Mouse (Mus musculus): ENCODE measurements at regions not wholly inside any gene's neighbourhood (a gene's known extent, or its start where the extent isn't known, plus 50 kb on each side); places are given as distances from the start of the nearest gene placed in this dataset.

DNA sequence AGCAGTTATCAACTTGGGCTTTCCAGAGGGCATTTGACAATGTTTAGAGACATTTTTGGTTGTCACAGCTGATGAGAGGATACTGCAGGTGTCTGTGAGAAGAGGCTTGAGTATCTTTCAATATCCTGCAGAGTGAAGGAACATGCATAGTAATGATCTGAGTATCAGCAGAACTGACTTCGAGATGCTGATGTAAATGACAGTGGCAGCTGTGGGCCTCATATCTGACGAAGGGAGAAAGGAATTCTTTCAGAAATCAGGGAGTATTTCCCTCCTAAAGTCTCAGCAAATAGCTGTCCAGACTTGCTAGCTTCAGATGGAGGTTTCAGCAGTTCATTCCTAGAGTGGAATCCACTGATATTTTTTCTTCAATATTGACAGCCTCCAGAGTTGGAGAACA, 83.9 kb upstream of the Gmds start:
- no peak overlapping the region for H3K4me3 ChIP-seq (ENCODE audit: low read depth, low read length)
- DNase-seq (ENCODE audit: low spot score) (no peak), ATAC-seq (ENCODE audit: low read depth) (no peak)
- H3K9me3 ChIP-seq (ENCODE audit: control insufficient read depth, low read length), result no peaks in the 10 kb centered on the region
- no peak overlapping the region for H3K9ac ChIP-seq (ENCODE audit: low read depth, low read length)
- H3K27me3 ChIP-seq (replicated peaks; ENCODE audit: control insufficient read depth, insufficient read depth, low read length), result no peaks in the 10 kb centered on the region
- no peak overlapping the region for H3K4me2 ChIP-seq (ENCODE audit: low read depth, low read length)
- H3K4me1 ChIP-seq (ENCODE audit: control insufficient read depth, insufficient read depth, low read length), result no peaks in the 10 kb centered on the region
- H3K36me3 ChIP-seq (ENCODE audit: control insufficient read depth, insufficient read depth, low read length), result no peaks in the 10 kb centered on the region
- H3K27ac ChIP-seq (replicated peaks; ENCODE audit: low read depth, low read length), result no peak overlapping the region
- 54% methylated on average over 2 of the region's 2 CpGs for WGBS

DNA sequence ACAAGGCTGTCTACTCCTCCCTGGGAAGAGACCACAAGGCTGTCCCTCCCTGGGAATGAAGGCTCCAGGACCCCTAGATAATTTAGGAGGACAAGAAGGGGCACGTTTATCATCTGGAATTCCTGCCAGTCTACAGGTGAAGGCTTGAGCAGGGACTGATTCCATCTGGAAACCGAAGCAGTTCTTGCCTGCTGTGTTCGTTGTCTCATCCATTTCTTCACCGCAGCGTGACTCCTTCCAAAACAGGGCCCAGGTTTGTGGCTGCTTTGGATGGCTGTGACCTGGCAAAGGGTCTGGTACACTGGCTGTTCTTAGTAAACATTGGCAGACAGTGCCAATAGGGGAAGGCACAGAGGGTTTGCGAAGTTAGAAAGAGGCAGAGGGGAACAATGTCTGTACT, 80.8 kb upstream of the Gmds start:
- ATAC-seq (ENCODE audit: low read depth) (no peak), DNase-seq (ENCODE audit: low spot score) (no peak)
- Histone ChIP-seq H3K9me3 (ENCODE audit: control insufficient read depth, low read length) (no peaks in the 10 kb centered on the region), H3K36me3 (ENCODE audit: control insufficient read depth, insufficient read depth, low read length) (no peaks in the 10 kb centered on the region), H3K9ac (ENCODE audit: low read depth, low read length) (no peak overlapping the region), H3K4me1 (ENCODE audit: control insufficient read depth, insufficient read depth, low read length) (no peaks in the 10 kb centered on the region), H3K4me2 (ENCODE audit: low read depth, low read length) (no peak overlapping the region), H3K27ac (replicated peaks; ENCODE audit: low read depth, low read length) (no peak overlapping the region), H3K27me3 (replicated peaks; ENCODE audit: control insufficient read depth, insufficient read depth, low read length) (no peaks in the 10 kb centered on the region), H3K4me3 (ENCODE audit: low read depth, low read length) (no peak overlapping the region)
- 75% methylated on average over 6 of the region's 6 CpGs for WGBS

DNA sequence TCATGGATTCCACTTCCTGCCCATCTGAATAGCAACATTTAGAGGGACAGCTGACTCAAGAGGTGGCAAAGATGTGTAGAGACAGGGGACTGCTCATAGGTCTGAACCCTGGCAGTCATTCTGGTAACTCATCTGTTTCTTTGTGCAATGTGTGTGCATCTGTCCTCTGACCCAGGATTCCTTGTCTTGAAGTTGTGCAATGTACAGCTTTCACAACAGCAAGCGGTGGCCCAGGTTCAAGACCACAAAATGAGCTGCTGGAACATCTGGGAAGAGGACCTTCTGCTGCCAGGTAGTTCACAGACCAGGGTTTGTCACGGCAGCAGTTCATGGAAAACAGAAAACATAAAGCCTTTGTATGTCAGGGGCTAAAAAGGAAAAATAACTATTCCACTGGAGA, 80.1 kb upstream of the Gmds start:
- no peaks in the 10 kb centered on the region for H3K4me1 ChIP-seq (ENCODE audit: control insufficient read depth, insufficient read depth, low read length)
- no peak for ATAC-seq (ENCODE audit: low read depth)
- H3K9ac ChIP-seq (ENCODE audit: low read depth, low read length), result no peak overlapping the region
- no peak overlapping the region for H3K27ac ChIP-seq (replicated peaks; ENCODE audit: low read depth, low read length)
- H3K4me3 ChIP-seq (ENCODE audit: low read depth, low read length), result no peak overlapping the region
- DNase-seq (ENCODE audit: low spot score), result no peak
- H3K27me3 ChIP-seq (replicated peaks; ENCODE audit: control insufficient read depth, insufficient read depth, low read length), result no peaks in the 10 kb centered on the region
- 78% methylated on average over 2 of the region's 2 CpGs for WGBS
- no peak overlapping the region for H3K4me2 ChIP-seq (ENCODE audit: low read depth, low read length)
- H3K9me3 ChIP-seq (ENCODE audit: control insufficient read depth, low read length), result no peaks in the 10 kb centered on the region
- H3K36me3 ChIP-seq (ENCODE audit: control insufficient read depth, insufficient read depth, low read length), result no peaks in the 10 kb centered on the region

DNA sequence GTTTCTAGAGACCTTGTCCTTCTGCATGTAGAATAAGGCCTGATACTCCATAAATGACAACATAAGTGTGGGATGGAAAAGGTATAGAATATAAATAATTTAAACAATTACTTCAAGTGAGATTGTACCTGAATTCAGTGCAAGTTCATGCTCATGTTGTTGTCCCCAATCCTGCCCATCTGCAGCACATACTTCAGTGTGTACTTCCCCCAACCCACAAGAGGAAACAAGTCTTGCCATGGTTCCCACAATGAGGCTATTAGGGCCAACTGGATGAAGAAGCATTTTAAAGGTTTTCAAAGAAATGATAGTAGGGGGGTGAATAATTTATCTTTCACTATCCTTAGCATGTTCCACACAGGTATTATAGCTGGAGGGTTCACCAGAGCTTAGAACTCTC, 79.4 kb upstream of the Gmds start:
- Histone ChIP-seq H3K4me1 (ENCODE audit: control insufficient read depth, insufficient read depth, low read length) (no peaks in the 10 kb centered on the region), H3K9me3 (ENCODE audit: control insufficient read depth, low read length) (no peaks in the 10 kb centered on the region), H3K4me2 (ENCODE audit: low read depth, low read length) (no peak overlapping the region), H3K36me3 (ENCODE audit: control insufficient read depth, insufficient read depth, low read length) (no peaks in the 10 kb centered on the region), H3K27me3 (replicated peaks; ENCODE audit: control insufficient read depth, insufficient read depth, low read length) (no peaks in the 10 kb centered on the region), H3K27ac (replicated peaks; ENCODE audit: low read depth, low read length) (no peak overlapping the region), H3K9ac (ENCODE audit: low read depth, low read length) (no peak overlapping the region), H3K4me3 (ENCODE audit: low read depth, low read length) (no peak overlapping the region)
- no peak for DNase-seq (ENCODE audit: low spot score)
- no peak for ATAC-seq (ENCODE audit: low read depth)

DNA sequence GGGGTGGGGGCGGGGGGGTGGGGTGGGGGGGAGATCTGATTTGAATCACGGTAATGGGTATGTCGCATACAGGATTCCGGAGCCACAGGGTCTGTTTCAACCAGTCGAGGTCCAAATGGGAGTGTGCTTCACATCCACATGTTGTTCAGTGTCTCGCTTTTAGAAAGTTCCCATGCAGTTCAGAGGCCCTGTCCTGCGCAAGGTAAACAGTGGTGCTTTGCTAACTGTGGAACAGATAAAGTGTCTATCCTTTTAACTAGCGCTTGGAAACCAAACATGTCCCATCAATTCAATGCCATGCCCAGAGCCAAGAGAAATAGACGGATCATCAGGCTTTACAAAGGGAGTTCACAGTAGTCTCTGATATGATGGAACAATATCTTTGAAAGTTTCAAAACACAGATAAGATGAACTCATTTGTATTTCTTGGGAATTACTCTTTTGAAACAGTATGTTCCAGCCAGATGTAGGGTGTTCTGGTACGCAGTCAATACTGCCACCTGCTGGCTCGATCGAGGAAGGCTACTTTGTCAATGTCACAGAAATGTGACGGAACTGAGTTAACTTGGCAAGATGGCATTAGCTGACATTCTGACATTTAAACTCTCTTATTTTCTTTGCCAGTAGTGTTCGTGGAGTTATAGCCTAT, 72.9 kb upstream of the Gmds start:
- DNase-seq (ENCODE audit: low spot score) (peak; percentile 71), ATAC-seq (ENCODE audit: low read depth) (peak; percentile 67; the same call in 1 of the 2 replicates)
- WGBS, result 49% methylated on average over 14 of the region's 14 CpGs

DNA sequence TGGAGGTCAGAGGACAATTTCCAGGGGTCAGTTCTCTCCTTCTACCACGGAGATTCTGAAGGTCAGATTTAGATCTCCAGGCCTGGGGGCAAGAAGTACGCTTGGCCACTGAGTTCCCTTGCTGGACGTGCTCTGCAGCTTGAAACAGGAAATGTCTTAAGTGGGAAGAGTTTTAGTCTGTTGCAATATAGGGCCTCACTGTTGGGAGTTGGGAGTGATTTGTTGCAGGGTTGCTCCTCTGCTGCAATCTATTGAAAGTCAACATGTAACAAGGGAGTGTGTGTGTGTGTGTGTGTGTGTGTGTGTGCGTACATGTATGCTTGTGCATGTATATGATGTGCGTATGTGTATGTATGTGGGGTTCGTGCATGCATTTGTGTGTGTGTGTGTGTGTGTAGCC, 71.5 kb upstream of the Gmds start:
- no peaks in the 10 kb centered on the region for H3K27me3 ChIP-seq (replicated peaks; ENCODE audit: control insufficient read depth, insufficient read depth, low read length)
- no peak overlapping the region for H3K9ac ChIP-seq (ENCODE audit: low read depth, low read length)
- no peaks in the 10 kb centered on the region for H3K9me3 ChIP-seq (ENCODE audit: control insufficient read depth, low read length)
- WGBS, result 64% methylated on average over 6 of the region's 6 CpGs
- no peak overlapping the region for H3K4me3 ChIP-seq (ENCODE audit: low read depth, low read length)
- H3K36me3 ChIP-seq (ENCODE audit: control insufficient read depth, insufficient read depth, low read length), result no peaks in the 10 kb centered on the region
- H3K27ac ChIP-seq (replicated peaks; ENCODE audit: low read depth, low read length), result no peak overlapping the region
- ATAC-seq (ENCODE audit: low read depth) (no peak), DNase-seq (ENCODE audit: low spot score) (no peak)
- H3K4me1 ChIP-seq (ENCODE audit: control insufficient read depth, insufficient read depth, low read length), result no peaks in the 10 kb centered on the region
- H3K4me2 ChIP-seq (ENCODE audit: low read depth, low read length), result no peak overlapping the region

More for the DNA sequence above, 72.9 kb upstream of the Gmds start:
- Histone ChIP-seq H3K27ac (replicated peaks; ENCODE audit: low read depth, low read length) (no peak overlapping the region), H3K4me3 (ENCODE audit: low read depth, low read length) (no peak overlapping the region), H3K27me3 (replicated peaks; ENCODE audit: control insufficient read depth, insufficient read depth, low read length) (no peaks in the 10 kb centered on the region), H3K4me2 (ENCODE audit: low read depth, low read length) (no peak overlapping the region), H3K4me1 (ENCODE audit: control insufficient read depth, insufficient read depth, low read length) (no peaks in the 10 kb centered on the region), H3K36me3 (ENCODE audit: control insufficient read depth, insufficient read depth, low read length) (no peaks in the 10 kb centered on the region), H3K9ac (ENCODE audit: low read depth, low read length) (no peak overlapping the region), H3K9me3 (ENCODE audit: control insufficient read depth, low read length) (no peaks in the 10 kb centered on the region)

DNA sequence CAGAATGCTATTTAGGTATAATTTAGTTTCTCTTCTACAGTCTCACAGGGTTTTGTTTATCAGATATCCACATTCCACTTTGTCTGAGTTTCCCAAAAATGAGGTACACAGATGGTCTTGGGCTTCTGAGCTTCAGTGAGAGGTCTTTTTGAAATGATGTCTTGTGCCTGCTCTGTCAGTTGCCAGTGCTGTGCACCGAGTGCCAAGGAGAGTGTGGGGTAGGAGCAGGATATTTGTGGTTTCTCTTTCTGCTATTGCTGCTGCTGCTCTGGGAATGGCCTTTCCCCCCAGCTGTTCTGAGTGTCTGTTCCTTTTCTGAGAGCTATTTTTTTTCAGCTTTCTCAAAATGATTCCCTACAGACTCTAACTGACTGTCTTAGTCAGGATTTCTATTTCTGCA, 60.1 kb upstream of the Gmds start:
- ATAC-seq (ENCODE audit: low read depth) (no peak), DNase-seq (ENCODE audit: low spot score) (peak; percentile 6)
- Histone ChIP-seq H3K27ac (replicated peaks; ENCODE audit: low read depth, low read length) (no peak overlapping the region), H3K36me3 (ENCODE audit: control insufficient read depth, insufficient read depth, low read length) (no peaks in the 10 kb centered on the region), H3K9me3 (ENCODE audit: control insufficient read depth, low read length) (no peaks in the 10 kb centered on the region), H3K4me1 (ENCODE audit: control insufficient read depth, insufficient read depth, low read length) (no peaks in the 10 kb centered on the region), H3K4me3 (ENCODE audit: low read depth, low read length) (no peak overlapping the region), H3K27me3 (replicated peaks; ENCODE audit: control insufficient read depth, insufficient read depth, low read length) (no peaks in the 10 kb centered on the region), H3K4me2 (ENCODE audit: low read depth, low read length) (no peak overlapping the region), H3K9ac (ENCODE audit: low read depth, low read length) (no peak overlapping the region)
- WGBS, result 44% methylated on average over 1 of the region's 1 CpGs
